Mouse (Mus musculus) midbrain, embryonic 16.5 days (tissue): ENCODE results near the gene Pla2g12b. TPM values are rescaled to one million over a fixed set of nuclear protein-coding genes. Genes with fewer than 3 reads are reported as not detected.
"Not testable (repeated sequence)": the region's sequence is repeated elsewhere in the genome, so short reads cannot be mapped to it uniquely, and the experiment has no call there.

ENCODE experiments used
- ATAC-seq: fragments of 200-750 bp; cut with Nextera tagmentation; 2 replicates; pipeline ENCODE4 v1.8.0; 2017; ENCODE audit warnings: moderate TSS enrichment
- H3K27ac ChIP-seq: fragments of 300-500 bp; sonication (generic); 2 replicates; pipeline ENCODE4 v1.5.1; 2014; ENCODE audit warnings: mild to moderate bottlenecking, low read length, mixed read lengths
- H3K27me3 ChIP-seq: fragments of 300-500 bp; sonication (generic); 2 replicates; pipeline ENCODE4 v1.6.1; 2014; ENCODE audit warnings: low read depth, low read length, mixed read lengths; ENCODE audit not compliant: control insufficient read depth, insufficient read depth
- H3K36me3 ChIP-seq: fragments of 300-500 bp; sonication (generic); 2 replicates; pipeline ENCODE4 v1.6.1; 2014; ENCODE audit warnings: mild to moderate bottlenecking, low read length, moderate library complexity, mixed read lengths; ENCODE audit not compliant: control insufficient read depth, insufficient read depth
- H3K4me1 ChIP-seq: fragments of 300-500 bp; sonication (generic); 2 replicates; pipeline ENCODE4 v1.6.1; 2014; ENCODE audit warnings: mild to moderate bottlenecking, low read length, mixed read lengths; ENCODE audit not compliant: control insufficient read depth, insufficient read depth
- H3K4me2 ChIP-seq: fragments of 300-500 bp; sonication (generic); 2 replicates; pipeline ENCODE4 v1.6.1; 2014; ENCODE audit warnings: mild to moderate bottlenecking, low read length, mixed read lengths
- H3K4me3 ChIP-seq: fragments of 300-500 bp; sonication (generic); 2 replicates; pipeline ENCODE4 v1.5.1; 2014; ENCODE audit warnings: low read depth, mild to moderate bottlenecking, low read length, moderate library complexity, mixed read lengths
- H3K9ac ChIP-seq: fragments of 300-500 bp; sonication (generic); 2 replicates; pipeline ENCODE4 v1.6.1; 2014; ENCODE audit warnings: low read depth, low read length, mixed read lengths
- H3K9me3 ChIP-seq: fragments of 300-500 bp; sonication (generic); replicated peaks from 2 replicates; pipeline ENCODE4 v1.6.1; 2014; ENCODE audit warnings: mild to moderate bottlenecking, low read length, mixed read lengths; ENCODE audit not compliant: control insufficient read depth, poor library complexity, severe bottlenecking
- WGBS: fragments of 180-500 bp; shearing (Covaris S2); extraction: QIAGEN DNeasy Blood & Tissue Kit; methylation state at CpG from one replicate; pipeline ENCODE4 v1.1.7; 2014; 5-methylcytosine and 5-hydroxymethylcytosine counted together
- polyA plus RNA-seq: library from polyadenylated mRNA; unstranded; fragments of >200 nt; fragmentation: Nextera tagmentation; extraction: Ambion mirVana; gene quantifications from 2 replicates; pipeline ENCODE4 v1.2.1, GENCODE M21; 2015

The Pla2g12b gene
- polyA plus RNA-seq, 1 experiment from 2014 or later: not detected

DNA sequence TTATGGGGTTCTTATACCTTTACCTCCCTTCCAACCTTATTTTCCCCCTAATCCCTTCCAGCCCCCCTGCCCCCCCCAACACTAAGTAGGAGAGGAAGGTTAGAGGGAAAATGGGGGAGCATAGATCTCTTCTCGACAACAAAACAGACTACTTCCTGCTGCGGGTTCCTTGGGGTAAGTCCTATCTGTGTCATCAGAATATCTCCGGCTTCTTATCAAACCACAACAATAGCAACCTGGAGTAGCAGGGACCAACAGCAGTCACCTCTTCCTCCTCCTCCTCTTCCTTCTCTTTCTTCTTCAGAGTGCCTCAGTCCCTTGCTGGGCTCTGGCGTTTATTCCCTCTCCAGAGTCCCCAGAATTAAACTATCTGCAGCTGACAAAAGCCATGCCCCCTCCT is 11.6 kb upstream of the Pla2g12b start:
- H3K9ac ChIP-seq: no peak overlapping the region
- ATAC-seq: no peak
- H3K27ac ChIP-seq: no peak overlapping the region
- H3K36me3 ChIP-seq: no peaks in the 10 kb centered on the region
- no peaks in the 10 kb centered on the region for H3K4me1 ChIP-seq
- H3K27me3 ChIP-seq: no peaks in the 10 kb centered on the region
- H3K9me3 ChIP-seq: peaks cover 4% of the 10 kb centered on the region; the same call in 1 of the 2 replicates
- 85% methylated on average over 4 of the region's 4 CpGs for WGBS
- H3K4me2 ChIP-seq: no peak overlapping the region
- no peak overlapping the region for H3K4me3 ChIP-seq

DNA sequence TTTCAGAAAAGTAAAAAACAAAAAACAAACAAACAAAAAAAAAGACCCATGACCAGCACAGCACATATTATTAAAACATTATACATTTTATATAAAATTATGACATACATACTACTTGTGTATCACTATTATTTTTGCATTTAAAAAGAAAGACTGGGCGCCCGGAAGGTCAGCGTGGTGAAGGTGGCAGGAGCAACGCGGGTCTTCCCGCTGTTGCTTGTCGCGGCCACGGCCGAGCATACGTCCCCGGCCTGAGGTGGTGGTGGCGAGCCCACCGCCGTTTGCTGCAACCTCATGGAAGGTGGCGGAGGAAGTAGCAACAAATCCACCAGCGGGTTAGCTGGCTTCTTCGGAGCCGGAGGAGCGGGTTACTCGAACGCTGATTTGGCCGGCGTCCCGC is 8.0 kb upstream of the Pla2g12b start, which contains the start of gene Gm10273:
Gene Gm10273 (plus strand): TSS at position 172 of the 400 bp plus-strand sequence.
- H3K9me3 ChIP-seq, H3K4me2 ChIP-seq, H3K4me1 ChIP-seq, H3K36me3 ChIP-seq, H3K27ac ChIP-seq, H3K4me3 ChIP-seq, ATAC-seq, H3K27me3 ChIP-seq, H3K9ac ChIP-seq: not testable (repeated sequence)
- WGBS: 92% methylated on average over 10 of the region's 25 CpGs

DNA sequence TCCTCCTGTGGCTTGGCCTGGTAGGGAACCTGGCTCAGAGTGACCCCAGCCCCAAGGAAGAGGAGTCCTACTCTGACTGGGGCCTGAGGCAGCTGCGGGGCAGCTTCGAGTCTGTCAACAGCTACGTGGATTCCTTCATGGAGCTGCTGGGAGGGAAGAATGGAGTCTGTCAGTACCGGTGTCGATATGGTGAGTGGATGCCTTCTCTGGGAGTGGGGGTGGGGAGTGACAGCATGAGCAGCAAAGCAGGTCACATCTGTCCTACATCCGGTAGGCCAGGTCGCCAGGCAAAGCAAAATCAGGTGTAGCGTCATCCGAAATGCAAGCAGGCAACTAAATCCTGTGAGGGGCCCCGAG is 311 bp downstream of the Pla2g12b start:
- Histone ChIP-seq H3K9ac (no peak overlapping the region), H3K27ac (no peak overlapping the region), H3K36me3 (no peaks in the 10 kb centered on the region), H3K9me3 (no peaks in the 10 kb centered on the region), H3K4me2 (no peak overlapping the region), H3K4me3 (no peak overlapping the region), H3K27me3 (no peaks in the 10 kb centered on the region), H3K4me1 (no peaks in the 10 kb centered on the region)
- ATAC-seq: no peak
- WGBS: 80% methylated on average over 10 of the region's 10 CpGs

DNA sequence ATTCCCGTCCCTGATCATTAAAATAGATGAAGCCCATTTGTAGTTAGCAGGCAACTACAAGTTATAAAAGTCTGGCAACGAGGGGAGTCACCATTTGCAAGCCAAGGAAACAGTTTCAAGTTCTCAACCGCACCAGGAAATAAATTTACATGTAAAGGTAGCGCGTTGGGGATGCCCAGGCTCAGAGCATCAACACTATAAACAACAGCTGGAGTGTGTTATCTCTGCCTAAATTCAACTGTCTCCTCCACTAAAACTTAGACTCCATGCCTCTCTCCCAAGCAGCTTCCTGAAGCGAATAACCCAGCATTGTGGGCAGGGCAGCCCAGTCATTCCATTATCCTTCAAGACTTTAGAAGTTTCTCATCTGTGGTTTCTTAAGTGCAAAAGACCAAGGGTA is 5.0 kb downstream of the Pla2g12b start:
- H3K36me3 ChIP-seq: no peaks in the 10 kb centered on the region
- no peak overlapping the region for H3K27ac ChIP-seq
- 75% methylated on average over 6 of the region's 6 CpGs for WGBS
- no peak for ATAC-seq
- no peaks in the 10 kb centered on the region for H3K27me3 ChIP-seq
- no peaks in the 10 kb centered on the region for H3K4me1 ChIP-seq
- no peak overlapping the region for H3K9ac ChIP-seq
- H3K4me3 ChIP-seq: no peak overlapping the region
- H3K9me3 ChIP-seq: no peaks in the 10 kb centered on the region
- H3K4me2 ChIP-seq: no peak overlapping the region

DNA sequence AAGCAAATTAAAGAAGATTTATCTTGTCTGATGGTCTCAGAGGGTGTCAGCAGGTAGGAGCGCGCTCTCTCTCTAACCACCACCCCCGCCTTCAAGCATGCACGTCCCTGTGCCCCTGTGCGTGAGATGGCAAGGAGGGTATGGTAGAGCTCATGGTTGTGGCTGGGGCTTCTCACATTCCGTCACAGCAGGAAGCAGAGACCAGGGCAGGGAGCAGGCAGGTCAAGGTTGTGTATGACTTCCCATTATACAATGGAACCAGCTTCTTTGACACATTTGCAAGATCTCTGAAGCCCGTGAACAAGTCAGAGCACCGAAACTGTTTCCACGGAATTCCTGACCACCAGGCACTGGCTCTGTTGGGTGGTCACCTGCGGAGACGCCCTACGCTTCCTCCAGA is 6.8 kb downstream of the Pla2g12b start:
- Histone ChIP-seq H3K36me3 (no peaks in the 10 kb centered on the region), H3K27ac (no peak overlapping the region), H3K9ac (no peak overlapping the region), H3K9me3 (no peaks in the 10 kb centered on the region; the same call in 1 of the 2 replicates), H3K4me2 (no peak overlapping the region), H3K4me3 (no peak overlapping the region), H3K4me1 (no peaks in the 10 kb centered on the region), H3K27me3 (no peaks in the 10 kb centered on the region)
- no peak for ATAC-seq
- 83% methylated on average over 12 of the region's 12 CpGs for WGBS

DNA sequence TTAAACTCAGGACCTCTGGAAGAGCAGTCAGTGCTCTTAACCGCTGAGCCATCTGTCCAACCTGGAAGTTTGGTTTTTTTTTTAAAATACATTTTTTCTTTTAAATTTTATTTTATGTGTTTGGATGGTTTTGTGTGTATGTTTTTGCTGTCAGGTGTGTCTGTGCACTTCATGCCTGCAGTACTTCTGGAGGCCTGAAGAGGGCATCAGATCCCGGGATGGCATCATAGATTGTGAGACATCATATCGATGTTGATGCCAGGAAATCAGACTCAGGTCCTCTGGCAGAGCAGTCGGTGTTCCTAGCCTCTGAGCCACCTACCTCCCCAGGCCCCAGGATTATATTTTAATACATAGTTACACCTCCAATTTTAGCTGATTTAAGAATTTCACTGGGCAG is 10.3 kb downstream of the Pla2g12b start:
- no peaks in the 10 kb centered on the region for H3K36me3 ChIP-seq
- WGBS: 88% methylated on average over 4 of the region's 4 CpGs
- H3K9ac ChIP-seq: no peak overlapping the region
- no peak overlapping the region for H3K27ac ChIP-seq
- H3K4me1 ChIP-seq: no peaks in the 10 kb centered on the region
- no peak overlapping the region for H3K4me2 ChIP-seq
- H3K4me3 ChIP-seq: no peak overlapping the region
- H3K9me3 ChIP-seq: no peaks in the 10 kb centered on the region; the same call in 1 of the 2 replicates
- no peaks in the 10 kb centered on the region for H3K27me3 ChIP-seq
- ATAC-seq: no peak

DNA sequence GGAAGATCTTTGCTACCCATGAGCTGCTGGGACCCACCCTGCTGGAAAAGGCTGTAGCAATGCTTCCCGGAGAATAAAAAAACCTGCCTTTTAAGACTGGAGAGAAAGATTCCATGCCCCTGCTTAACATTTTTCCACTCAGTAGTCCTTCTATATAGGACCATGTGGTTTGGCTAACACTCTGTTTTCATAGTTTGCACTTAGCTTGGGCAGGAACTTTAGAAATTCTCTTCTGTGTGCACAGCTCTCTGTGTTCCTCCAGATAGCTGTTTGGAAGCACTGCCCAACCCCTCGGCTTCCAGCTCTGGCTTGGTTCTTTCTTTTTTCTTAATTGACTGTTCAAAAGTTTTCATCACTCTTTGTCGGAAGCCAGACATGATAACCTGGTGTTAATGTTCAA is 13.2 kb downstream of the Pla2g12b start:
- no peak for ATAC-seq
- no peaks in the 10 kb centered on the region for H3K27me3 ChIP-seq
- no peaks in the 10 kb centered on the region for H3K36me3 ChIP-seq
- no peak overlapping the region for H3K4me2 ChIP-seq
- no peaks in the 10 kb centered on the region; the same call in 1 of the 2 replicates for H3K9me3 ChIP-seq
- H3K4me3 ChIP-seq: no peak overlapping the region
- H3K27ac ChIP-seq: no peak overlapping the region
- H3K9ac ChIP-seq: no peak overlapping the region
- 91% methylated on average over 3 of the region's 3 CpGs for WGBS
- H3K4me1 ChIP-seq: no peaks in the 10 kb centered on the region

DNA sequence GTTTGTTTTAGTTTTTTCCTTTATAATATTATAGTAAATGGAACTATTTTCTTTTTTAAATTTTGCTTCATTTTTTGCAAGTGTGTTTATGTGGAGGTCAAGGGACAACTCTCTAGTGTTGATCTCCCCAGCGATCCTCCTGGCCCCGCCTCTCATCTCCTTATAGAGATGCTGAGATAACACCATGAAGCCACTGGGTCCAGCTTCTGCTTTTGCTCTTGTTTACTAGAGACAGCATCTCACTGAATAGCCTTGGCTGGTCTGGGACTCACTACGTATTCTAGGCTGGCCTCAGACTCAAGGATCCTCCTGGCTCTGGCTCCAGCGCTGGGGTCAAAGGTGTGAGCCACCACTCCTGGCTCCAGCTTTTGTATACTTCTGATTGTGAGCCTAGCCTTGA is 16.1 kb downstream of the Pla2g12b start:
- H3K4me2 ChIP-seq: no peak overlapping the region
- 88% methylated on average over 4 of the region's 4 CpGs for WGBS
- no peak for ATAC-seq
- H3K4me1 ChIP-seq: no peaks in the 10 kb centered on the region
- H3K9ac ChIP-seq: no peak overlapping the region
- H3K27me3 ChIP-seq: no peaks in the 10 kb centered on the region
- H3K27ac ChIP-seq: no peak overlapping the region
- no peaks in the 10 kb centered on the region for H3K9me3 ChIP-seq
- H3K4me3 ChIP-seq: no peak overlapping the region
- H3K36me3 ChIP-seq: no peaks in the 10 kb centered on the region

DNA sequence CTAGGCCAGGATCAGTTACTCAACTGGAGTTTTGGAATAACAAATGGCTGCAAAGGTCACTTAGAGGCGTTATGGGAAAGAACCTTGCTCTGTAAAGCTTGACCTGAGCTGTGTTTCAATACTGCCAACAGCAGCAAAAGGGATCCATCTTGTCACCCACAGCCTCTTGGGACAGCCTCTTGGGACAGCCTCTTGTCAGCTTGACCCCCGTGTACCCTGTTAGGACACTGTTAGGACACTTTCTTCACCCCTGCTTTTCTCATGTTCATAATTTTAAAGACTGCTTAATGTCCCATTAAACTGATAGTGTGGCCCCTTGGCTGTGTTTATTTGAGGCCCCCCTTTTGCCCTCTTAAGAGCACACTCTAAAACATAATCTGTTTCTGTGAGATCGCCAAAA is 21.0 kb downstream of the Pla2g12b start:
- Histone ChIP-seq H3K27ac (no peak overlapping the region), H3K4me2 (no peak overlapping the region), H3K27me3 (no peaks in the 10 kb centered on the region), H3K4me1 (no peaks in the 10 kb centered on the region), H3K9ac (no peak overlapping the region), H3K36me3 (no peaks in the 10 kb centered on the region), H3K9me3 (no peaks in the 10 kb centered on the region), H3K4me3 (no peak overlapping the region)
- no peak for ATAC-seq
- WGBS: 94% methylated on average over 3 of the region's 3 CpGs

DNA sequence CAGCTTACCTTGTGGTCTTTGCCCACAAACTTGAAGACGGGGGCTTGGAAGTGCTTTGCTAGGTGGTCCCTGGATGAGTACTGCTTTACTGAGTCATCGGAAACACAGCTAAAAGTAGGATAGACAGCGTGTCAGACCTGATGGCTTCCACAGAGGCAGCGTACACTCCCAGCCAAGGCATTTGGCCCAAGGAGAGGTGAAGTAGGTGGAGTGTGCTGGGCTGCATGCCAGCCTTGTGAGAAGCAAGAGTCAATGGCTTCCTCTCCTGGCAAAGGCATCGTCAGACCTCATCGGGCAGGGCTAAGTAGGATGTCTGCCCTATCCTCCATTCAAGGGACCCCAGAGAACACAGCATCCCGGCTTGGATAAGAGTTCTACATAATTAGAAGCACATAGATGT is 21.9 kb downstream of the Pla2g12b start:
- H3K9me3 ChIP-seq: no peaks in the 10 kb centered on the region
- H3K4me1 ChIP-seq: no peaks in the 10 kb centered on the region
- no peak overlapping the region for H3K27ac ChIP-seq
- H3K9ac ChIP-seq: no peak overlapping the region
- H3K27me3 ChIP-seq: no peaks in the 10 kb centered on the region
- no peak overlapping the region for H3K4me2 ChIP-seq
- H3K36me3 ChIP-seq: no peaks in the 10 kb centered on the region
- WGBS: 84% methylated on average over 7 of the region's 7 CpGs
- ATAC-seq: no peak
- no peak overlapping the region for H3K4me3 ChIP-seq
